Mouse (Mus musculus) embryo, embryonic 10.5 days (tissue): ENCODE measurements around the gene Trmt13.
"Not testable (repeated sequence)": the region's sequence is repeated elsewhere in the genome, so short reads cannot be mapped to it uniquely, and the experiment has no call there.

Source experiments
- DNase-seq: peaks from one replicate; pipeline ENCODE4 v3.0.0-alpha.2; 2015; ENCODE audit warnings: low spot score

Trmt13 gene

GRCm38 (mm10) chr3:116634091-116634490 is 19.7 kb upstream of the Trmt13 start:
- no peak for DNase-seq

DNA sequence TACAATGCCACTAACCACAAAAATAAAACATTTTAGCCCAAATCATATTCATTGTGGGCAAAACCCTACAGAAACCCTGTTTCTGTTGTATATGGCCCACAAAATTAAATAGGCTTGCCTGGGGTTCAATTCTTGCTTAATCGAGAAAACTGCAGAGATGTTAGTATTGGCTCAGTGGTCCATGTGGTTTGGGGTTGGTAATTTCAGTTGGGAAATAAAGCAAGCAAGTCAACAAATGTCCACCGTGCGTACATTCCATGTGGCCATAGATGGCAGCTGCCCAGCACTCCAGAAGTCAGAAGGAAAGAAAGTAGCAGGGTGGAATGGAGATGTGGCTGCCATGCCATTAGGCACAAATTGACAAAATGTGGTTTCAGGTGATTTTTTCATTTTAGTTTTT is 18.6 kb upstream of the Trmt13 start:
- no peak for DNase-seq

DNA sequence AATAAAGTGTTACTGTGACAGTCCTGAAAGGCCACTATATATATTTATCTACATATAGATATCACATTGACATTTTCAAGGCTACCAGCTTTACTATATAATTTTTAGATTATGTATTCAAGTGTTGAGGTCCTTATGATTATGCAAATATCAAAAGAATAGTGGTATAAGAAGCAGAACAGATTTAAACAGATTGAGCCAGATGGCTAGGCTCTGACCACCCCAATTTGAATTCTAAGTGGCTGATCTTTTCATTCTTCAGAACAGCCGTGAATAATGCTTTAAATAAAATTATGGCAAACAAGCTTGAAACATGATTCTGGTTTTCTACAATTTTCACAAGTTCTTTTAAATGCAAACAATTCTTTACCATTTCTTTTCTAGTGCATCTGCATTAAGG is 17.1 kb upstream of the Trmt13 start:
- no peak for DNase-seq

- DNase-seq, result no peak
Observed at GRCm38 (mm10) chr3:116622641-116623040, 8.3 kb upstream of the Trmt13 start.

DNA sequence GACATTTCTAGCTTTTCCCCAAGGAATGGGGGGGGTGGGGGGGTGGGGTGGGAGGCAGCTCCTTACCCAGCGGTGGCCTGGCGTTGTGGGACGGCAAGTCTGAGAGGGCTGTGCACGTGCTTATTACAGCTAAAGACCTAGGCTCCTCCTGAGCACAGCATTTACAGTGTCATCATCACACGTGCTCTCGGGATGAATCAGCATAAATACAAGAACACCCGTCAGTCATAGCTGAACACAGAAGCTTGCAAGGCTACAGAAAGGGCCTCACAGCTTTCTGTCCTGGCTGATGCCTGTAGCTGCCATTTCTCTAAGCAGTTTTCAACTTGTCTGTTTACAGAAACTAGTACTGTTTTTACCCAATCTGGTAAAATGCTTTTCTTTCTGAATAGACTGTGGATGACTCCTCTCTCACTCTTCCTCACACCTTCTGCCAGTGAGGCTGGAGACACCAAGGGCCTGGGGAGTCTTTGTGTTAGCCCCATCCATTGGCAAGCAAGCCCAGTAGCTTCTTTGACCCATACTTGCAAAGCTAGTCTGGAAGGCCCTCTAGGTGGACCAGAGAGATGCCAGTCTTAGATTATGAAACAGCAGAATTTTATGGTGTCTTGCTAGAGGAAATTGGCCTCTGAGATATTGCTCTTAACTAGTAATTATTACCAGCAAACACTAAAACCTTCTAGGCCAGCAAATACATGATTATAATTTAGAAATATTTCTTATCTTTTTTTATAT is 6.4 kb upstream of the Trmt13 start:
- no peak for DNase-seq

GRCm38 (mm10) chr3:116618855-116619254 is 4.5 kb upstream of the Trmt13 start:
- no peak for DNase-seq

DNA sequence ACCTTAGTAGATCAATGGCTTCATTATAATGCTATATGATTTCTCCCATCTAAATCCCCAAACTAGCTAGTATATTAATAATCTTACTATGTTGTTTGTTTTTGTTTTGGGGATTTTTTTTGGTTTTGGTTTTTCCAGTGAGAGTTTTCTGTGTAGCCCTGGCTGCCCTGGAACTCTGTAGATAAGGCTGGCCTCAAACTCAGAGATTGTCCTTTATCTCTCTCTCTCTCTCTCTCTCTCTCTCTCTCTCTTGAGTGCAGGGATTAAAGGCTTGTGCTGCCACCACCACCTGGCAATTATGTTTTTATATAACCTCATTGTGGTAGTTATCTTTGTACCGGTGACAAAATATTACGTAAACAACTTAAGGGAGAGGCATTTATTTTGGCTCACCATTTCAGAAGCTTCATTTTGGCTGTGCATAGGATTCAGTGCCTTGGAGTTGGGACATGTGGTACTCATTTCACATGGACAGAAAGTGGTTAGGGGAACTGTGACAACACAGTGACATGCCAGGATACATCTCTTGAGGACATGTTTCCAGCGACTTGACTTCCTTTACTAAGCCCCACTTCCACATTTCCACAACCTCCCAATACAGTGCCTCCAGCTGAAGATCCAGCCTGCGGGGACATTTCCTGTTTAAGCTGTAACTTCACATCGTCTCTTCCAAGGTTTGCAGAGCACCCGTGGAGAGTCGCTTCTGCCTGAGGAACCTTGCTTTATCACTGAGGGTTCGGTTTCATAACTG is 1.1 kb upstream of the Trmt13 start:
- DNase-seq, result no peak

DNA sequence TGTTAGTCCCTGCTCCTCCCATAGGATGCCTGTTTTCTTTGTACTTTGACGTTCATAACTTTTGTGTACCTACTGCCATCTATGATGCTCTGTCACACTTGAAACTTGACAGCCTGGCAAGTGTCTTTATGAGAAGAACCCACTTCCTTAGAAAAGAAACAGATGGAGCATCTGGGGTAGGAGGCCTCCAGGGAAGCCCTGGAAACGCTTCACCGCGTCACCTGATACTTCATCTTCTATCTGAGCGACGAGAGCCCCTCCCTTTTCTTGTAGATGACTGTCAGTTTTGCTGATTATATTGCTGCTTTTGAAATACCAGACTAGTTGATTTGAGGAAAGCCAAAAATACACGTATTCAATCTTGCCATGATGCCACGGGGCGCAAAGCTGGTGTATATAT is 9.8 kb downstream of the Trmt13 start:
- no peak for DNase-seq

- no peak for DNase-seq
Observed at GRCm38 (mm10) chr3:116601781-116602180, 12.6 kb downstream of the Trmt13 start.

DNA sequence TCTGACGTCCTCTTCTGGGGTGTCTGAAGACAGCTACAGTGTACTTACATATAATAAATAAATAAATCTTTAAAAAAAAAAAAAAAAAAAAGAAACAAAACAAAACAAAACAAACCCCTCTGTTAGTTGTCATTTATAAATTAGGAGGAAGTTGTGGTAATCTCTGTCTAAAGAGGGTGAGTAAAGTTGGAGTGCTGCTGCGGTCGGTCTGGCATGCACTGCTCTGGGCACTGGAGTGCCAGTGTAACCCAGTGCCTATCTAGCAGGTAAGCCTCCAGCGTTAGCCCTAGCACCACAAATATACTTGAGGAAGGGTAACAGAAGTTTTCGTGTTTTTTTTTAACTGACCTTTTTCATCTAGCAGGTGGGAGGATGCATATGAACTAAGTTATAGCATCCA is 13.4 kb downstream of the Trmt13 start:
- no peak for DNase-seq

- DNase-seq, result no peak
Observed at GRCm38 (mm10) chr3:116599705-116600104, 14.7 kb downstream of the Trmt13 start.

DNA sequence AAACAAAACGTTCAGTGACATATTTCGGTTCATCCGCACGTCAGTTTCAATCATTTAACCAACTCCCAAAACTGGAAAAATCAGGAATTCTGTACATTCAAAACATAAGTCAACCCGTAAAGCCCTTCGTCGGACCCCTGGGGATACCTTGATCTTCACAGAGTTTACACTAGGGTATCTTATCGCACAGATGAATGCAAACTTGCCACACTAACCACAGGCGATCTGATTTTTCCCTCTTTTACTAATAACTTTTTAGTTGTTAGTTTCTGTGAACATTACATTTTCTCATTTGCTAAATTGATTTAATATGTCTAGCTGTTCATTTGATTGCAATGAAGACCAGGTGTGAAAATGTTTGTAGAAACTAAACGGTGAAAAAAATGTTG is 18.8 kb downstream of the Trmt13 start:
- no peak for DNase-seq

- DNase-seq, result peak; percentile 99
Observed at GRCm38 (mm10) chr3:116594728-116595602, 19.4 kb downstream of the Trmt13 start, which contains the start of gene Sass6. Gene Sass6 (plus strand): TSS chr3:116594982.

GRCm38 (mm10) chr3:116594076-116594727 is 20.2 kb downstream of the Trmt13 start:
- peak; percentile 70 for DNase-seq

- DNase-seq, result no peak
Observed at GRCm38 (mm10) chr3:116582201-116582600, 32.2 kb downstream of the Trmt13 start.

GRCm38 (mm10) chr3:116577286-116577685 is 37.1 kb downstream of the Trmt13 start:
- no peak for DNase-seq

DNA sequence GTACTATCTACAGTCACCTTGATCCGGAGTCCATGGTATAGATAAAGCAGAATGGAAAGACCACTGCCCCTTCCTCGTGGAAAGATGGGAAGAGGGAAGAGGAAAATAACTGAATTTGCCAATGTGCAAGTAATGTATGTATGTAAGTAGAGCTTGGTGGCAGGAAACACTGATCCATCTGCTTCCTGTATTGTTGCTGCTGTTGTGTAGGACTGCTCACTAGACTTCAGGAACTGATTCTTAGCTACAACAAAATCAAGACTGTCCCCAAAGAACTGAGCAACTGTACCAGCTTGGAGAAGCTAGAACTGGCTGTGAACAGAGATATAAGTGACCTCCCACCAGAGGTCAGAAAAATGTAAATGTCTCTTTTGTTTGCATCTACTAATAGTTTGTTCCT is 43.8 kb downstream of the Trmt13 start:
- no peak for DNase-seq

DNA sequence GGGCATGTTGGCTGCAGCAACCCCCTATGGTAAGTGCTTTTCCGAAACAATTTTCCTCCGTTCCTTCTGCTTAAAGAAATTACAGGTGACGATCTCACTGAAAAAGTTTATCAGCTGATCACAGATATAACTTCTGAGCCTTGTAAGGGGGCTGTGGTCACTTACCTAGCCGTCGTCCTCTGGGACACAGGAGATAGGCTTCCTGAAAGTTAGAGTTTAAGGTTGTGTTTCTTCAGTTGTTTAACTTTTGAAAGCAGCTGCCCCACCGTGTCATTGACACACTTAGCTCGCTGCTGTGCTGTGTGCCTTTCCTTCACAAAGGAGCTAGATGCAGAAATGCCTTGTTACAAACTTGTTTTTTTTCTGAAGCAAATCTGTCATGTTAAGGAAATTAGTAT is 51.3 kb downstream of the Trmt13 start:
- no peak for DNase-seq

GRCm38 (mm10) chr3:116562408-116563094 is 51.8 kb downstream of the Trmt13 start, which contains the start of gene Lrrc39:
Gene Lrrc39 (plus strand): TSS chr3:116562973.
- peak; percentile 10 for DNase-seq

- not testable (repeated sequence) for DNase-seq
Observed at GRCm38 (mm10) chr3:116561315-116561714, 53.1 kb downstream of the Trmt13 start.

DNA sequence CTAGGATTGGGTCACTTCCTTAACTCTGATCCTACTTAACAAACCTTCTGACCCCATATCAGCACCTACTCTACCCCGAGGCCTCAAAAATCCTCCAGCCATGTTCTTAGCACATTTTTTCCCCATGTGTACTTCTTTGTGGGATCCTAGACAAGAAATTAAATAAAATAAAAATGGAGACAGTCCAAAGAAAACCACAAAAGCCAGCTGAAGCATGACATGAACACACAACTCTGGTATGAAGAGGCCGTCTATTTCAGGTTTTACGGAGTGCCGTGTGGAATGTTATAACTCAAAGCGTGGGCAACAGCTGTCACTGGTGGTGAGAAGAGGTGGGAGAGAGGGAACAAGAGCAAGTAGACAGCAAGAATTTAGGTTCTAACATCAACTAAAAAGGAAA is 63.0 kb downstream of the Trmt13 start:
- no peak for DNase-seq
